Mouse (Mus musculus): ENCODE measurements at regions not wholly inside any gene's neighbourhood (a gene's known extent, or its start where the extent isn't known, plus 50 kb on each side); places are given as distances from the start of the nearest gene placed in this dataset.
"Not testable (repeated sequence)": the region's sequence is repeated elsewhere in the genome, so short reads cannot be mapped to it uniquely, and the experiment has no call there.

GRCm38 (mm10) chr4:23636929-23637235 lies 859.4 kb upstream of the Mms22l start:
- Histone ChIP-seq H3K27ac (no peak overlapping the region), H3K9ac (ENCODE audit: low read depth, low read length) (no peak overlapping the region), H3K4me1 (replicated peaks; ENCODE audit: insufficient read depth, low read length) (no peaks in the 10 kb centered on the region), H3K9me3 (replicated peaks; ENCODE audit: low read length) (no peaks in the 10 kb centered on the region), H3K36me3 (ENCODE audit: insufficient read depth, low read length) (no peaks in the 10 kb centered on the region), H3K4me3 (replicated peaks; ENCODE audit: low read depth, low read length) (no peak overlapping the region), H3K4me2 (ENCODE audit: low read length) (no peak overlapping the region), H3K27me3 (ENCODE audit: insufficient read depth, low read length) (no peaks in the 10 kb centered on the region)
- no peak for DNase-seq (ENCODE audit: low spot score)
- no peak for ATAC-seq (replicated peaks; ENCODE audit: low FRiP score, low read depth)
- TF ChIP-seq CTCF (IDR thresholded peaks at IDR 0.05; ENCODE audit: low read depth), result no peak
- WGBS, result 67% methylated on average over 2 of the region's 2 CpGs

DNA sequence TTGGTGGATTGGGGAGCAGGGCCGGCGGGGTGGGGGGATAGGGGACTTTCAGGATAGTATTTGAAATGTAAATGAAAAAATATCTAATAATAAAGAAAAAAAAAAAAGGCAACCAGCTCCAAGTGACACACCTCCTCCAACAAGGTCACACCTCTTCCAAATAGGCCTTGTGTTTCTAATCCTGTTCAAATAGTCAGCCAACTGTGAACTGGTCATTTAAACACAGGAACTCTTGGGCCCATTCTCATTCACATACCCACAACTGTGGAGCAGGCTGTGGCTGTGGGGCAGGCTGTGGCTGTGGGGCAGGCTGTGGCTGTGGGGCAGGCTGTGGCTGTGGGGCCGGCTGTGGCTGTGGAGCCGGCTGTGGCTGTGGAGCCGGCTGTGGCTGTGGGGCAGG lies 839.6 kb upstream of the Mms22l start:
- not testable (repeated sequence) for H3K9me3 ChIP-seq (replicated peaks; ENCODE audit: low read length); H3K4me2 ChIP-seq (ENCODE audit: low read length); H3K9ac ChIP-seq (ENCODE audit: low read depth, low read length); H3K4me1 ChIP-seq (replicated peaks; ENCODE audit: insufficient read depth, low read length); H3K27ac ChIP-seq; H3K27me3 ChIP-seq (ENCODE audit: insufficient read depth, low read length); H3K36me3 ChIP-seq (ENCODE audit: insufficient read depth, low read length); H3K4me3 ChIP-seq (replicated peaks; ENCODE audit: low read depth, low read length); ATAC-seq (replicated peaks; ENCODE audit: low FRiP score, low read depth); DNase-seq (ENCODE audit: low spot score)
- WGBS, result 94% methylated on average over 5 of the region's 5 CpGs

DNA sequence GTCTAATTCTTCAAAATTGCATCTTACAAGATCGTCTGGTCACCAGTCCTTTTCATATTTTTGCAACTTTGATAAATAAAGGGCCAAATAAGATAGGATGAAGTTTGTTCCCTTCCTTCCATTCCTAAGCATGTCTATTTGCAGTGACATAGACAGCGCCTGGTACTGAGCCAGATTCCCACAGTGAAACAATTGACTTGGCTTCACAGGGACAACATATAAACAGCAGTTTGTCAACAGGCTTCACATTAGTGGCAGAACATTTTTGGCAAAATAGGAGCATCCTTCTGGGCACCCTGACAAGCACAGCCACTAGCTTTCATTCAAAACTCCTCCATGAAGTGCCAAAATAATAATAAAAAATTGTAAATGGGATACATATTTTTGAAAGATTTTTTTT lies 827.4 kb upstream of the Mms22l start:
- 84% methylated on average over 2 of the region's 2 CpGs for WGBS
- DNase-seq (ENCODE audit: low spot score) (no peak), ATAC-seq (replicated peaks; ENCODE audit: low FRiP score, low read depth) (no peak)
- H3K4me3 ChIP-seq (replicated peaks; ENCODE audit: low read depth, low read length), result no peak overlapping the region
- TF ChIP-seq CTCF (IDR thresholded peaks at IDR 0.05; ENCODE audit: low read depth), result no peak
- no peak overlapping the region for H3K9ac ChIP-seq (ENCODE audit: low read depth, low read length)
- no peaks in the 10 kb centered on the region for H3K27me3 ChIP-seq (ENCODE audit: insufficient read depth, low read length)
- H3K4me1 ChIP-seq (replicated peaks; ENCODE audit: insufficient read depth, low read length), result no peaks in the 10 kb centered on the region
- no peak overlapping the region for H3K27ac ChIP-seq
- H3K9me3 ChIP-seq (replicated peaks; ENCODE audit: low read length), result no peaks in the 10 kb centered on the region
- H3K4me2 ChIP-seq (ENCODE audit: low read length), result no peak overlapping the region
- no peaks in the 10 kb centered on the region for H3K36me3 ChIP-seq (ENCODE audit: insufficient read depth, low read length)

GRCm38 (mm10) chr4:23703626-23704025 lies 792.6 kb upstream of the Mms22l start:
- Histone ChIP-seq H3K4me3 (replicated peaks; ENCODE audit: low read depth, low read length) (no peak overlapping the region), H3K27ac (no peak overlapping the region), H3K4me1 (replicated peaks; ENCODE audit: insufficient read depth, low read length) (no peaks in the 10 kb centered on the region), H3K27me3 (ENCODE audit: insufficient read depth, low read length) (no peaks in the 10 kb centered on the region), H3K9me3 (replicated peaks; ENCODE audit: low read length) (no peaks in the 10 kb centered on the region), H3K9ac (ENCODE audit: low read depth, low read length) (no peak overlapping the region), H3K4me2 (ENCODE audit: low read length) (no peak overlapping the region), H3K36me3 (ENCODE audit: insufficient read depth, low read length) (no peaks in the 10 kb centered on the region)
- DNase-seq (ENCODE audit: low spot score) (no peak), ATAC-seq (replicated peaks; ENCODE audit: low FRiP score, low read depth) (no peak)
- TF ChIP-seq CTCF (IDR thresholded peaks at IDR 0.05; ENCODE audit: low read depth), result no peak

DNA sequence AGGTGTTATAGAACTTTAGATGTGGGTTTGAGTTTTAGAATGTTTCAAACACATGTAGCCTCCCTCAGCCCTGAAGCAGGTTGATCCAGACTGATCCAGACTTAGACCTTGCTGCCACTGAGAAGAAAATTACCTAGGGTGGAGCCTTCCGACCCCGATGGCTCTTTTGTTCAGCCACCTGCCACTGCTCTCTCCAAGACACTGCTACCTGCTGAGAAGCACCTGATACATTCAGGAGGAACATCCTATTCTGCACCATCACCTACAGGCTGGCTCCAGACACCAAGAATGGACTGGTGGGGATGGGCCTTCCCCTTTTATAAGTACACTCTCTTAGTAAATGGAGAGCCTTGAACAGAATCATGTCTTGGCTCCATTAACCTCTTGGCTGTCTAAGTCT lies 785.5 kb upstream of the Mms22l start:
- WGBS, result 92% methylated on average over 2 of the region's 2 CpGs
- no peaks in the 10 kb centered on the region for H3K4me1 ChIP-seq (replicated peaks; ENCODE audit: insufficient read depth, low read length)
- H3K27me3 ChIP-seq (ENCODE audit: insufficient read depth, low read length), result no peaks in the 10 kb centered on the region
- no peak overlapping the region for H3K4me2 ChIP-seq (ENCODE audit: low read length)
- no peak for TF ChIP-seq CTCF (IDR thresholded peaks at IDR 0.05; ENCODE audit: low read depth)
- DNase-seq (ENCODE audit: low spot score), result no peak
- H3K36me3 ChIP-seq (ENCODE audit: insufficient read depth, low read length), result no peaks in the 10 kb centered on the region
- H3K9ac ChIP-seq (ENCODE audit: low read depth, low read length), result no peak overlapping the region
- H3K27ac ChIP-seq, result no peak overlapping the region
- H3K9me3 ChIP-seq (replicated peaks; ENCODE audit: low read length), result no peaks in the 10 kb centered on the region
- H3K4me3 ChIP-seq (replicated peaks; ENCODE audit: low read depth, low read length), result no peak overlapping the region
- ATAC-seq (replicated peaks; ENCODE audit: low FRiP score, low read depth), result no peak

GRCm38 (mm10) chr4:23713781-23714415 lies 782.4 kb upstream of the Mms22l start:
- DNase-seq (ENCODE audit: low spot score) (no peak), ATAC-seq (replicated peaks; ENCODE audit: low FRiP score, low read depth) (no peak)
- no peak for TF ChIP-seq CTCF (IDR thresholded peaks at IDR 0.05; ENCODE audit: low read depth)
- Histone ChIP-seq H3K4me1 (replicated peaks; ENCODE audit: insufficient read depth, low read length) (no peaks in the 10 kb centered on the region), H3K9ac (ENCODE audit: low read depth, low read length) (no peak overlapping the region), H3K36me3 (ENCODE audit: insufficient read depth, low read length) (no peaks in the 10 kb centered on the region), H3K27me3 (ENCODE audit: insufficient read depth, low read length) (no peaks in the 10 kb centered on the region), H3K9me3 (replicated peaks; ENCODE audit: low read length) (no peaks in the 10 kb centered on the region), H3K4me2 (ENCODE audit: low read length) (no peak overlapping the region), H3K27ac (no peak overlapping the region), H3K4me3 (replicated peaks; ENCODE audit: low read depth, low read length) (no peak overlapping the region)
- WGBS, result 62% methylated on average over 8 of the region's 8 CpGs

DNA sequence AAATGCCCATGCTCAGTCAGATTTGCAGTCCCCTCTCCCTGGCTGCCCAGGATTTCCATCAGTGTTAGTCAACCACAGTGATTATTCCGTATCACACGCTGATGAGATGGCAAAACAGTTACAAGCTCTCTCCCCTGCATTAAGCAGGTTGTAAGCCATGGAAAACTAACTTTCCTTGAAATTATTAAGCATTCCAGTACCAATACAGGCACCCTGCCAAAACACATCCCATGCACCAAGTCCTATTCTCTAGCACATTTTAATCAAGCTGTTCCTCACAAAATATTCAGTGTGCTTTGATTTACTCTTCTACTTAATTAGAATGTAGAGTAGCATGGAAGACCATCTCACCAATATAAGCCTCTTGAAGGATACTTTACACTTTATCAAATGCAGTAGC lies 768.4 kb upstream of the Mms22l start:
- no peaks in the 10 kb centered on the region for H3K36me3 ChIP-seq (ENCODE audit: insufficient read depth, low read length)
- H3K27me3 ChIP-seq (ENCODE audit: insufficient read depth, low read length), result no peaks in the 10 kb centered on the region
- 75% methylated on average over 2 of the region's 2 CpGs for WGBS
- no peak overlapping the region for H3K4me3 ChIP-seq (replicated peaks; ENCODE audit: low read depth, low read length)
- ATAC-seq (replicated peaks; ENCODE audit: low FRiP score, low read depth), result no peak
- H3K9ac ChIP-seq (ENCODE audit: low read depth, low read length), result no peak overlapping the region
- H3K4me1 ChIP-seq (replicated peaks; ENCODE audit: insufficient read depth, low read length), result no peaks in the 10 kb centered on the region
- no peak for TF ChIP-seq CTCF (IDR thresholded peaks at IDR 0.05; ENCODE audit: low read depth)
- no peak for DNase-seq (ENCODE audit: low spot score)
- H3K27ac ChIP-seq, result no peak overlapping the region
- no peaks in the 10 kb centered on the region for H3K9me3 ChIP-seq (replicated peaks; ENCODE audit: low read length)
- no peak overlapping the region for H3K4me2 ChIP-seq (ENCODE audit: low read length)
